Mouse (Mus musculus) heart, embryonic 15.5 days (tissue): Measurements from ENCODE around the gene Mogat1. TPM values are rescaled to one million over a fixed set of nuclear protein-coding genes. Genes with fewer than 3 reads are reported as not detected.
"Not testable (repeated sequence)": the region's sequence is repeated elsewhere in the genome, so short reads cannot be mapped to it uniquely, and the experiment has no call there.

Source experiments
- ATAC-seq: fragments of 200-750 bp; cut with Nextera tagmentation; replicated peaks from 2 replicates; pipeline ENCODE4 v1.8.0; 2017; ENCODE audit warnings: low read depth, moderate TSS enrichment; ENCODE audit not compliant: insufficient number of reproducible peaks, insufficient read depth, low FRiP score
- H3K27ac ChIP-seq: fragments of 300-500 bp; sonication (generic); 2 replicates; pipeline ENCODE4 v1.5.1; 2015; ENCODE audit warnings: mild to moderate bottlenecking, inconsistent platforms
- H3K27me3 ChIP-seq: fragments of 300-500 bp; sonication (generic); 2 replicates; pipeline ENCODE4 v1.6.1; 2015; ENCODE audit warnings: inconsistent platforms
- H3K36me3 ChIP-seq: fragments of 300-500 bp; sonication (generic); 2 replicates; pipeline ENCODE4 v1.6.1; 2015; ENCODE audit warnings: mild to moderate bottlenecking, inconsistent platforms
- H3K4me1 ChIP-seq: fragments of 300-500 bp; sonication (generic); replicated peaks from 2 replicates; pipeline ENCODE4 v1.6.1; 2015; ENCODE audit warnings: inconsistent platforms
- H3K4me2 ChIP-seq: fragments of 300-500 bp; sonication (generic); 2 replicates; pipeline ENCODE4 v1.6.1; 2015; ENCODE audit warnings: inconsistent platforms, mild to moderate bottlenecking, moderate library complexity
- H3K4me3 ChIP-seq: fragments of 300-500 bp; sonication (generic); 2 replicates; pipeline ENCODE4 v1.5.1; 2015; ENCODE audit warnings: mild to moderate bottlenecking, inconsistent platforms
- H3K9ac ChIP-seq: fragments of 300-500 bp; sonication (generic); 2 replicates; pipeline ENCODE4 v1.6.1; 2015; ENCODE audit warnings: mild to moderate bottlenecking, inconsistent platforms
- H3K9me3 ChIP-seq: fragments of 300-500 bp; sonication (generic); replicated peaks from 2 replicates; pipeline ENCODE4 v1.6.1; 2016; ENCODE audit warnings: inconsistent platforms
- WGBS: fragments of 180-500 bp; shearing (Covaris S2); methylation state at CpG from one replicate; pipeline ENCODE4 v1.1.7; 2015; ENCODE audit warnings: mixed read lengths; 5-methylcytosine and 5-hydroxymethylcytosine counted together
- polyA plus RNA-seq: library from polyadenylated mRNA; unstranded; fragments of >200 nt; fragmentation: Nextera tagmentation; extraction: Ambion mirVana; gene quantifications from 2 replicates; pipeline ENCODE4 v1.2.1, GENCODE M21; 2015

Gene Mogat1
- polyA plus RNA-seq, 1 experiment from 2014 or later, result not detected

DNA sequence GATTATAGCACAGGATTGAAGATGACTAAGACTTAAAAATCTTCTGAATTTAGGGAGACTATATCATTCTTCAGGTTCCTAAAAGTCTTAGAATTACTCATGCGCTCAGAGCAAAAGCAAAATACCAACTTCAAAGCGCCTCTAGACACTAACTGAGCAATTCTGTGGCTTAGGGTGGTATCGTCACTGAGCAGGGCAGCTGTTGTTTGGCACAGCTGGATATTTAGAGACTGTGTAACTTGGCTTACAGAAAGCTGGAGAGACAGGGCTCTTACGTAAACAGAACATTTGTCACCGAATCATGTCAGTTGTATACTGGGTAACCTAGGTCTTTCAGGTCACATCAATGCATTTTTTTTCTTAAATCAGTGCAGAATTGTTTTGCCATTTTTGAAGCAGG is 27.6 kb downstream of the Mogat1 start:
- no peaks in the 10 kb centered on the region for H3K9me3 ChIP-seq
- H3K4me2 ChIP-seq, result no peak overlapping the region
- ATAC-seq, result no peak

GRCm38 (mm10) chr1:78539166-78539565 is 28.4 kb downstream of the Mogat1 start:
- peak overlapping the region; percentile 8; the same call in 1 of the 2 replicates for H3K27ac ChIP-seq

More for the DNA sequence above, 27.6 kb downstream of the Mogat1 start:
- no peaks in the 10 kb centered on the region for H3K27me3 ChIP-seq
- no peak overlapping the region for H3K4me3 ChIP-seq
- H3K27ac ChIP-seq, result no peak overlapping the region
- no peak overlapping the region for H3K9ac ChIP-seq
- 77% methylated on average over 5 of the region's 5 CpGs for WGBS
- H3K36me3 ChIP-seq, result no peaks in the 10 kb centered on the region
- H3K4me1 ChIP-seq, result peaks cover 13% of the 10 kb centered on the region

GRCm38 (mm10) chr1:78543631-78544030 is 32.8 kb downstream of the Mogat1 start:
- not testable (repeated sequence) for H3K4me3 ChIP-seq, H3K9ac ChIP-seq, ATAC-seq, H3K9me3 ChIP-seq, H3K27ac ChIP-seq, H3K4me1 ChIP-seq, H3K27me3 ChIP-seq, H3K4me2 ChIP-seq, H3K36me3 ChIP-seq
- 82% methylated on average over 1 of the region's 1 CpGs for WGBS

More at GRCm38 (mm10) chr1:78539166-78539565, 28.4 kb downstream of the Mogat1 start:
- Histone ChIP-seq H3K4me2 (no peak overlapping the region), H3K27me3 (no peaks in the 10 kb centered on the region), H3K9me3 (no peaks in the 10 kb centered on the region), H3K9ac (no peak overlapping the region), H3K4me3 (no peak overlapping the region), H3K36me3 (no peaks in the 10 kb centered on the region), H3K4me1 (peaks cover 13% of the 10 kb centered on the region)
- ATAC-seq, result peak; percentile 38; the same call in 1 of the 2 replicates
- WGBS, result 33% methylated on average over 6 of the region's 6 CpGs

DNA sequence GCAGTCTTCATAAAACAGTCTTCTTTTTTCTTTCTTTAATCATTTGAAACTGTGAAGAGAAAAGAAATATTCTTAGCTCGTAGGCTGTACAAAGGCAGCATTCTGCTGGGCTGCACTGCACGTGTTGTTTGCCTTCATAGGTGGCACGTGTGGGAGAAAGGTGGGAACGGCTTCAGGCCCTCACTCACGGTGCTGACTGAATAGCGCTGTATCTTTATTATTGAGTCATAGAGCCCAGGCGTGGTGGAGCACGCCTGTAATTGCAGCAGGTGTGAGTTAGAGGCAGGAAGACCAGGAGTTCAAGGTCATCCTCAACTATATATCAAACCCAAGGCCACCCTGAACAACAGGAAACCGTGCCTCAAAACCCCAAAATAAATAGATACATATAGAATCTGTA is 35.5 kb downstream of the Mogat1 start:
- no peak overlapping the region for H3K9ac ChIP-seq
- no peak overlapping the region for H3K27ac ChIP-seq
- 82% methylated on average over 9 of the region's 9 CpGs for WGBS
- no peaks in the 10 kb centered on the region for H3K27me3 ChIP-seq
- H3K9me3 ChIP-seq, result no peaks in the 10 kb centered on the region
- no peak overlapping the region for H3K4me2 ChIP-seq
- H3K36me3 ChIP-seq, result no peaks in the 10 kb centered on the region
- no peaks in the 10 kb centered on the region for H3K4me1 ChIP-seq
- no peak for ATAC-seq
- no peak overlapping the region for H3K4me3 ChIP-seq

- H3K9me3 ChIP-seq, result no peaks in the 10 kb centered on the region
- 32% methylated on average over 6 of the region's 6 CpGs for WGBS
- ATAC-seq, result no peak
These were observed 38.2 kb downstream of the Mogat1 start for GRCm38 (mm10) chr1:78548961-78549360.

GRCm38 (mm10) chr1:78554012-78554666 is 43.3 kb downstream of the Mogat1 start:
- no peak overlapping the region for H3K27ac ChIP-seq
- no peaks in the 10 kb centered on the region for H3K4me1 ChIP-seq
- H3K4me3 ChIP-seq, result no peak overlapping the region
- WGBS, result 49% methylated on average over 8 of the region's 8 CpGs
- no peak for ATAC-seq
- H3K9ac ChIP-seq, result no peak overlapping the region
- H3K27me3 ChIP-seq, result no peaks in the 10 kb centered on the region
- no peaks in the 10 kb centered on the region for H3K36me3 ChIP-seq
- H3K9me3 ChIP-seq, result no peaks in the 10 kb centered on the region
- no peak overlapping the region for H3K4me2 ChIP-seq

More at GRCm38 (mm10) chr1:78548961-78549360, 38.2 kb downstream of the Mogat1 start:
- Histone ChIP-seq H3K4me3 (no peak overlapping the region), H3K4me1 (no peaks in the 10 kb centered on the region), H3K27me3 (no peaks in the 10 kb centered on the region), H3K36me3 (no peaks in the 10 kb centered on the region), H3K4me2 (no peak overlapping the region), H3K27ac (no peak overlapping the region), H3K9ac (no peak overlapping the region)

GRCm38 (mm10) chr1:78566963-78567362 is 56.2 kb downstream of the Mogat1 start:
- H3K4me3 ChIP-seq, result no peak overlapping the region
- no peak overlapping the region for H3K9ac ChIP-seq
- no peaks in the 10 kb centered on the region for H3K27me3 ChIP-seq
- 47% methylated on average over 2 of the region's 2 CpGs for WGBS
- H3K4me1 ChIP-seq, result peaks cover 26% of the 10 kb centered on the region
- H3K4me2 ChIP-seq, result peak overlapping the region; percentile 43; the same call in 1 of the 2 replicates
- no peaks in the 10 kb centered on the region for H3K9me3 ChIP-seq
- 0 out of 2 replicates have a peak, but pooled peaks have one; percentile 13 for ATAC-seq
- no peaks in the 10 kb centered on the region for H3K36me3 ChIP-seq
- peak overlapping the region; percentile 90 for H3K27ac ChIP-seq

DNA sequence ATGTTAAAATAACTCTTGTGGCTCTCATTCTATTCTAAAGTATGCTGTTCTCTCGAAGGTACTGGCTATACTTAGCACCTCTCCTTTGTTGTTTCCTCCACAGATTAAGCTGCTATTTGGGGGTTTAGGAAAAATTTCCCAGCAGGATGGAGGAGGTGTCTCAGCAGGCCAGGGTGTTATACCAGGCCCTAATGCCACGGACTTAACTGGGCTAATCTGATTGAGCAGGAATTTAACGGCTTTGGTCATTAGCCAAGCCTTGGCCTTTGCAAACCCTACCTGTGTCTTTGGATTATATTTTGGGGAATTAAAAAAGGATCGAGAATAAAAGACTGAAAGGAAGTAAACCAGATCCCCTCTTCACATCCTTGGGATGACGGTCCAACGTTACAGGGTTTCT is 56.6 kb downstream of the Mogat1 start:
- Histone ChIP-seq H3K4me2 (peak overlapping the region; percentile 43), H3K9ac (no peak overlapping the region), H3K4me1 (peaks cover 26% of the 10 kb centered on the region), H3K27me3 (no peaks in the 10 kb centered on the region), H3K4me3 (no peak overlapping the region), H3K36me3 (no peaks in the 10 kb centered on the region), H3K9me3 (no peaks in the 10 kb centered on the region), H3K27ac (peak overlapping the region; percentile 90)
- 20% methylated on average over 6 of the region's 6 CpGs for WGBS
- 0 out of 2 replicates have a peak, but pooled peaks have one; percentile 29 for ATAC-seq

DNA sequence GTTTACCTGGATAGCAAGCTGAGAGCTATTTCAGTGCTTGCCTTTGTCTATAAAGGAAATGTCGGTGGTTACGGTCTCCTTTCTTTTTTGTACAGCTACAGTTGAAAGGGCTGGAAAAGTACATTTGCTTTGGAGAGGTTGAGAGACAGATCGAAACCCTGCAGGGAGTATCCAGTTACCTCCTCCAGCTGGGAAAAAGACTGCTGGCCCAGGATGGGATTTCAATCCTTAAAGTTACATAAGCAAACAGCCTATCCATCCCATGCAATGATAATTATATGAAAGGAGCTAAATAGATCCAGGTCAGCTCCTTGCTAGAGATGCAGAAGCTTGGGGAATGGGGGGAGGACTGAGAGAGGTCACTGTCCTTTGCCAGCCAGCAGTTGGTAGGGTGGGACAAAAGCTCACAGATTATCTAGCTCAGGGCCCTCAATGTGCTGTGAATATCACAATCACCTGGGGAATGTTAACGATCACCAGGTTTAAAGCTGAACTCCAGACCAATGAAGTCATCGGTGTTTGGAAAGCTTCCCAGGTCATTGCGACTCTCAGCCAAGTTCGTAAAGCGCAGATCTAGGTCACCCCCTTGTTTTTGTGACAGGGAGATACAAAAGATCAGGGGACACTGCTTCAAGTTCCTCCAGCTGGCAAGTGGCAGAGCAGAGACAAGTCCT is 57.2 kb downstream of the Mogat1 start:
- Histone ChIP-seq H3K4me1 (peaks cover 26% of the 10 kb centered on the region), H3K36me3 (no peaks in the 10 kb centered on the region), H3K27ac (peak overlapping the region; percentile 90), H3K9ac (peak overlapping the region; percentile 12; the same call in 1 of the 2 replicates), H3K9me3 (no peaks in the 10 kb centered on the region), H3K27me3 (no peaks in the 10 kb centered on the region), H3K4me2 (peak overlapping the region; percentile 43), H3K4me3 (no peak overlapping the region)
- WGBS, result 16% methylated on average over 8 of the region's 8 CpGs
- ATAC-seq, result peak; percentile 40

DNA sequence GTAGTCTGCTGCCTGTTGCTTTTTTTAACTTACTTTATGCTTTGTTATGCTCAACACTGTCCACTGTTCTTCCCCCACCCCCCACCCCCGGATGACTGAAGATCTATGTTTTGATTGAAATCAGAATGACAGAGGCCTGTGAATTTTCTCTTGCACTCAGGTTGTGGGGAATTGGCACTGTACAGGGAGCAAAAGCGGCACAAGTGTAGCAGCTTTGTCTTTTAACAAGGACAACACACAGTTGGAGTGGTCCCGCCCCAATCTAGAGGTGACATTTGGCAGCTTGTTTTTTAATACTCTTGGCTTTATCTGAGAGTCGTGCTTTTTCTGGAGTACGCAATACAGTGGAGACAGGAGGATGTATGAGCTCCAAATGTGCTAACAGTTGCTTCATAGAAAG is 58.8 kb downstream of the Mogat1 start:
- Histone ChIP-seq H3K4me2 (no peak overlapping the region), H3K27me3 (no peaks in the 10 kb centered on the region), H3K36me3 (no peaks in the 10 kb centered on the region), H3K4me1 (peaks cover 26% of the 10 kb centered on the region), H3K9me3 (no peaks in the 10 kb centered on the region), H3K27ac (peak overlapping the region; percentile 73), H3K9ac (no peak overlapping the region), H3K4me3 (no peak overlapping the region)
- peak; percentile 56 for ATAC-seq
- 33% methylated on average over 5 of the region's 5 CpGs for WGBS

- 55% methylated on average over 2 of the region's 2 CpGs for WGBS
- Histone ChIP-seq H3K9ac (no peak overlapping the region), H3K4me1 (peaks cover 4% of the 10 kb centered on the region), H3K27me3 (no peaks in the 10 kb centered on the region), H3K9me3 (no peaks in the 10 kb centered on the region), H3K27ac (no peak overlapping the region), H3K4me2 (no peak overlapping the region), H3K4me3 (no peak overlapping the region), H3K36me3 (no peaks in the 10 kb centered on the region)
- no peak for ATAC-seq
These were observed 74.3 kb downstream of the Mogat1 start for GRCm38 (mm10) chr1:78585080-78585479.
